Mouse (Mus musculus): ENCODE data around the gene Aldob.

- TF ChIP-seq CTCF (IDR thresholded peaks at IDR 0.05; ENCODE audit: low read depth, low read length) (no peak), POLR2A (IDR thresholded peaks at IDR 0.05; ENCODE audit: borderline replicate concordance, low read depth, low read length) (no peak)
These were observed 8.8 kb upstream of the Aldob start for GRCm38 (mm10) chr4:49558181-49558580.

All from bone marrow macrophage, adult 2 months (primary cell).